Mouse (Mus musculus): ENCODE measurements around the gene Ms4a10. TPM values are rescaled to one million over a fixed set of nuclear protein-coding genes. Genes with fewer than 3 reads are reported as not detected.

Gene Ms4a10
- polyA plus RNA-seq (2012; rRNA removed): 0.06 TPM in 1 of 2 replicates, not detected in the other

GRCm38 (mm10) chr19:10974238-10974865 lies at the start of gene Ms4a10:
Gene Ms4a10 (minus strand): TSS chr19:10974670.
- no peak for DNase-seq (ENCODE audit: low spot score)

GRCm38 (mm10) chr19:11022382-11022781 lies 47.9 kb upstream of the Ms4a10 start:
- no peak for DNase-seq (ENCODE audit: low spot score)

DNA sequence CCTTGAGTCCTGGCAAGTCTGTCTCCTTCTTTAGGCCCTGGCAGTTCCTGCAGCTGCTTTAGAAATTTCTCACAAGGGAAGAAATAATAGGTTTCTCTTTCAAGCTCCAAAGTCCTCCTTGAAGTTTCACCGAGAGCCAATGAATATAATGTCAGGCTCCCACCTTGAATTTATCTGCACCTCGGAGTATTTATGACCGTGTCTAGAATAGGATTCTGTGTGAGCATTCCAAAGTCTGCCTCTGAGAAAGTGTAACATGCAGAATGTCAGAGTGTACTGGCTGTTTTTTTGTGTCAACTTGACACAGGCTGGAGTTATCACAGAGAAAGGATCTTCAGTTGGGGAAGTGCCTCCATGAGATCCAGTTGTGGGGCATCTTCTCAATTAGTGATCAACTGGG lies 43.4 kb upstream of the Ms4a10 start, which contains the start of gene Ms4a18:
Gene Ms4a18, minus strand, starts transcription at position 141 of the 400 bp plus-strand sequence.
- no peak for DNase-seq (ENCODE audit: low spot score)

GRCm38 (mm10) chr19:11017251-11017650 lies 42.8 kb upstream of the Ms4a10 start:
- DNase-seq (ENCODE audit: low spot score): no peak

GRCm38 (mm10) chr19:11015998-11016397 lies 41.5 kb upstream of the Ms4a10 start:
- no peak for DNase-seq (ENCODE audit: low spot score)

- no peak for DNase-seq (ENCODE audit: low spot score)
Measured at GRCm38 (mm10) chr19:11015468-11015867, 41.0 kb upstream of the Ms4a10 start.

DNA sequence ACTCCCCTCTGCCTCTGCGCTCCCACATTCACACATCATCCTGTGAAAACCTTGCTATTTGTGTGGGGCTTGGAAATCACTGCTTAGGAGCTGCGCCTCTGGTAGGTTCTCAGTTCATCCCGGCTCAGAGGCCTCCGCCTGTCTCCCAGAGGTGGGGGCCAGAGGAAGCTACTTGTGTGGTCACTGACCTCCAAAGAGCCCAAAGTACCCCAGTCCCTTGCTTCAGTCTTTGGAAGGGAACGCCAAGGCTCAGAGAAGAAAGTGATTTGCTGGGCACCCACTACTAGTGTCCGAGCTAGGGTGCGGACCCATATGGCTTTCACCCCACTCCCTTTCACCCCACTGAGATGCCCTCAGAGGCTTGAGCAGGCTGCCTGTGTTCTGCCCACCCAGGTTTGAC lies 18.7 kb upstream of the Ms4a10 start, which contains the start of gene Ms4a15:
Gene Ms4a15, minus strand, starts transcription at position 101 of the 400 bp plus-strand sequence.
- no peak for DNase-seq (ENCODE audit: low spot score)

DNA sequence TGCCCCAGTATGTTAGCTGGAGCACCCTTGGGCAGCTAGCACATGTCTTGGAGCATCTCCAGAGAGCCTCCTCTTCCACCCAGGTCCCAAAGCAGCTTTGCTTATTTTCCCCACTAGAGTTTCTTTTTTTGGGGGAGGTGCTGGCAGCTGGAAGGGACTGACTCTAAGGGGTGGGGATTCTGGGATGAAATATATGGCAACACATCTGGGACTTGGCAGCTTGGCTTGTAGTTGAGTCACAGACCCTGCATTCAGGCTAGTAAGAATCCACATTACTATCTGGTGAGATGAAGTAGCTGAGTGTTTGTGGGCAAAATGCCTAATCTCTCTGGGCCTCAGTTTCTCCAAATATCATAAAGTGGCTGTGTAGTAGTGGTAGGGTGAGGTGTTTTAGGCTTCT lies 17.4 kb upstream of the Ms4a10 start:
- no peak for DNase-seq (ENCODE audit: low spot score)

DNA sequence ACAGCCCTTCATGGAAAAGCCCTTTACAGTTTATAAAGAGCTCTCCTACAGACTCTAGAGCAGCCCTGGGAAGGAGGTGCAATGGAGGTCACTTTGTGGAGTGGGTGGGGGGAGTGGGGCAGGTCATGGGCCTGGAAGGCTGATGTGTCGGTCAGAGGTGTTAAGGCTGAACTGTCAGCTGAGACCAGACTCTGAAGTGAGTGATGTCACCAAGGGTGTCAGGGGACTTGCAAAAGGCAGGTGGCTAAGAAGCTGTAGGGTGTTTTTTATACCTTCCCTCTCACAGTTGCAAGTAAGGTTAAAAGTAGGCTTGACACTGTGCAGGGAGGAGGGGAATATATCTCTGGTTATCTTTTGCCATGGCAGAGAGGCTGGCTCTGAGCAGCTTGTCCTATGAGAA lies 16.3 kb upstream of the Ms4a10 start:
- DNase-seq (ENCODE audit: low spot score): no peak

- no peak for DNase-seq (ENCODE audit: low spot score)
Measured at GRCm38 (mm10) chr19:10988563-10988962, 14.1 kb upstream of the Ms4a10 start.

- no peak for DNase-seq (ENCODE audit: low spot score)
Measured at GRCm38 (mm10) chr19:10985889-10986288, 11.4 kb upstream of the Ms4a10 start.

GRCm38 (mm10) chr19:10984551-10984950 lies 10.1 kb upstream of the Ms4a10 start:
- DNase-seq (ENCODE audit: low spot score): no peak

DNA sequence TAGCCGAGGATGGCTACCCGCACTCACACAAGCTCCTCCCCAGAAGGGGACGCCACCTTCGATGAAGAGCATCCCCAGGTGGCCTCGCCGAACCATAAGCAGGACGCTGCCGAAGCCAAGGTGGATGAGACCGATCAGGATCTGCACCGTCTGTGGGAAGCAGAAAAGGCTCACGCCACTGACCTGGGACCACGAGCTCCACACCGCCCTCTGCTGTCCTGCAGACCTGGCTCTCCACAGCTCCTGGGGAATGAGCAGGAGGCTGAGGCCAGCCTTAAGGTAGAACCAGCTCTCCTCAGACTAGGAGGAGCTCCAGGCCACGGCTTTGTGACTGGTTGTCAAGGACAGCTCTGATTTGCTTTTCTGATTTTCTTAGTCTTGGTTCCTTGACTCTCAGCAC lies 8.7 kb upstream of the Ms4a10 start:
- DNase-seq (ENCODE audit: low spot score): no peak

DNA sequence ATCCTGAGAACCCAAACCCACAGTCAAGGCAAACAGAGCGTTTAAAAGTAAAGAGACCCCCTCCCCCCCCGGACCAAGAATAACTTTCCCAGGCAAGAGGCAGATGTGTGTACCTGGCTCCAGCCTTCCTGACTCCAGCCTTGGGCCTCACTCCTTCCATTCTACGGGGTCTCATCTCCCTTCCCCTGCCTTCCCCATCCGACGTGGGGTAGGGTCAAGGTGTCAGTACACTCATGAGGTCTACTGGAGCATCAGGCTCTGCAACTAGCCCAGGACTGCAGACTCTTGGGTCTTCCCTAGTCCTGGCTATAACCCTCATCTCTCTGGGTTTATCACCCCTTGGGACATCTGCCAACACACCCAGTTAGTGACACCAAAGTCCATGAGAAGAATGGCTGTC lies 5.7 kb upstream of the Ms4a10 start:
- DNase-seq (ENCODE audit: low spot score): no peak

GRCm38 (mm10) chr19:10979184-10980168 lies 5.0 kb upstream of the Ms4a10 start:
- peak; percentile 49 for DNase-seq (ENCODE audit: low spot score)

DNA sequence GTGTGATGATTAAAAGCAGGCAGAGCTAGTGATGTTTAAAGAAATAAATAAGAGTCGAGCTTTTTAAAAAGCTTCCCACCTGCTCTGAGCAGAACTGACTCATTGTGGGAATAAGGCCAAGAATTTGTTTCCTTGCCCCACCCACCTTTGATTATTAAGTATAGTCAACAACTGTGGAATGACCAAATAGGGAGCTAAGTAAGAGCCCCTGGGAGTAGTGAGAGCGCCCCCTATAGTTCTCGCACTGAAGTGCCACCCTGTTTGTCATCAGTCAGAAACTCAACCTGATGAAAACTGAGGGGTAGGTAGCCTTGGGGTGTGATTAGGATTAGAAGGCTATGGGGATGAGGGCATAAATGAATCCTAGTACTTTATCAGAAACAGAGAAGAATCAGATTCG lies 1.8 kb upstream of the Ms4a10 start:
- DNase-seq (ENCODE audit: low spot score): no peak

- DNase-seq (ENCODE audit: low spot score): no peak
Measured at GRCm38 (mm10) chr19:10975187-10975586, 717 bp upstream of the Ms4a10 start.

DNA sequence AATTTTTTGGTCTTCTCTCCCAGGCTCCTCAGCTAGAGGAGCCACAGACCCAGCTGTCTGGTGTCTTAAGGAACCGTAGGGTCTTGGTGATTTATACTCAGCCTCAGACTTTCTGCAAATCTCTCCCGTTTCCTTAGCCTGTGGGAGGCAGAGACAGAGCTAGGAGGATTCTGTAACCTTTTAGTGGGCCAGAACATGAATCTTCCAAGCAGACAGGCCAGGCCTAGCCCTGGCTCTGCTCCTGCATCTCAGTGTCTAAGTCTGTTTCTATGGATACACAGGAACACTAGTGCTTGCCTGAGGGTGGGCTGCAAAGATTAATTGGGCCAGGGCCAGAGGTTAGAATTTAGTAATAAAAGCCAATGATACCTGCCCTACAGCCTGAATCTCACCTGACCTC lies 1.3 kb downstream of the Ms4a10 start:
- no peak for DNase-seq (ENCODE audit: low spot score)

DNA sequence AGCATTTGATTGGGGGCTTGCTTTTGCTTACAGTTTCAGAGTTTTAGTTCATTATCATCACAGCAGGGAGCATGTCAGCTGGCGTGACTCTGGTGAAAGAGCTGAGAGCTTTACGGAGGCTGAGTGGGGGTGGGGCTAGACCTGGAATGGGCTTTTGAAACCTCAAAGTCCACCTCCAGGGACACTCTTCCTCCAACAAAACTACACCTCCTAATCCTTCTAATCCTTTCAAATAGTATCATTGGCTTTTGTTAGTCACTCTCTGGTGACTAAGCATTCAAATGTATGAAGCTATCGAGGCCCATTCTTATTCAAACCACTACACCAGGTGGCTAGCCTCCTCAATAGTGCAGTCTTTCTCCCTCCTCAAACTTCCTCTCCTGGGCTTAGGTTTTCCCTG lies 1.8 kb downstream of the Ms4a10 start:
- DNase-seq (ENCODE audit: low spot score): no peak

DNA sequence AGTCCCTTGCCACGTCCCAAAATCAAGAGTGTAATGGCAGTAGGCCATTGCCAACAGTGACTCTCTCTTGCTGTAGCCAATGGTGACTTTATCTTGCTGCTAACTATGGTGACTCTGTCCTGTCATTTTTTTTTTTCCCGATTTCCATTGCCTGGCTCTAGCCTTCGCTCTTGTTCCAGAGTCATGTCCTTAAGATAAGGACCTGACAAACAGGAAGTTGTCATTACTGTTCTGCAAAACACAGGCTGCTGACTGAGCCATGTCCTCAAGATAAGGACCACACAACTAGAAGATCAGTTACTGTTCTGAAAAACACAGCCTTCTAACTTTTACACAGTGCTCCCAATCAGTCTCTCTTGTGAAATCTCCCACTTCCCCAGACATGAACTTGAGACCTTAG lies 4.0 kb downstream of the Ms4a10 start:
- DNase-seq (ENCODE audit: low spot score): no peak

- DNase-seq (ENCODE audit: low spot score): no peak
Measured at GRCm38 (mm10) chr19:10968578-10968977, 5.9 kb downstream of the Ms4a10 start.

- no peak for DNase-seq (ENCODE audit: low spot score)
Measured at GRCm38 (mm10) chr19:10965721-10966120, 8.7 kb downstream of the Ms4a10 start.

GRCm38 (mm10) chr19:10959978-10960346 lies 14.5 kb downstream of the Ms4a10 start:
- no peak for DNase-seq (ENCODE audit: low spot score)
